Mouse (Mus musculus) forebrain, embryonic 13.5 days (tissue): ENCODE results near the gene Ptprt. TPM values are rescaled to one million over a fixed set of nuclear protein-coding genes. Genes with fewer than 3 reads are reported as not detected.
A peak's percentile ranks its signal among the peaks of the same experiment; 100 is the strongest.

Experiments used
- ATAC-seq: fragments of 200-750 bp; cut with Nextera tagmentation; 2 replicates; pipeline ENCODE4 v1.8.0; 2017
- H3K27ac ChIP-seq: fragments of 300-500 bp; sonication (generic); 2 replicates; pipeline ENCODE4 v1.5.1; 2015; ENCODE audit warnings: inconsistent platforms, mild to moderate bottlenecking, moderate library complexity
- H3K27me3 ChIP-seq: fragments of 300-500 bp; sonication (generic); 2 replicates; pipeline ENCODE4 v1.6.1; 2015; ENCODE audit warnings: mild to moderate bottlenecking, inconsistent platforms
- H3K36me3 ChIP-seq: fragments of 300-500 bp; sonication (generic); 2 replicates; pipeline ENCODE4 v1.6.1; 2015; ENCODE audit warnings: mild to moderate bottlenecking, inconsistent platforms; ENCODE audit not compliant: poor library complexity, severe bottlenecking
- H3K4me1 ChIP-seq: fragments of 300-500 bp; sonication (generic); 2 replicates; pipeline ENCODE4 v1.6.1; 2015; ENCODE audit warnings: inconsistent platforms
- H3K4me2 ChIP-seq: fragments of 300-500 bp; sonication (generic); 2 replicates; pipeline ENCODE4 v1.6.1; 2015; ENCODE audit warnings: inconsistent platforms, mild to moderate bottlenecking, moderate library complexity
- H3K4me3 ChIP-seq: fragments of 300-500 bp; sonication (generic); 2 replicates; pipeline ENCODE4 v1.5.1; 2015; ENCODE audit warnings: mild to moderate bottlenecking, inconsistent platforms
- H3K9ac ChIP-seq: fragments of 300-500 bp; sonication (generic); 2 replicates; pipeline ENCODE4 v1.6.1; 2015; ENCODE audit warnings: mild to moderate bottlenecking, inconsistent platforms
- H3K9me3 ChIP-seq: fragments of 300-500 bp; sonication (generic); replicated peaks from 2 replicates; pipeline ENCODE4 v1.6.1; 2016; ENCODE audit warnings: inconsistent platforms
- WGBS: fragments of 180-500 bp; shearing (Covaris S2); methylation state at CpG from one replicate; pipeline ENCODE4 v1.1.7; 2015; 5-methylcytosine and 5-hydroxymethylcytosine counted together
- polyA plus RNA-seq: library from polyadenylated mRNA; unstranded; fragments of >200 nt; fragmentation: Nextera tagmentation; extraction: Ambion mirVana; gene quantifications from 2 replicates; pipeline ENCODE4 v1.2.1, GENCODE M21; 2015

Gene Ptprt
- polyA plus RNA-seq = 1.7 and 2.1 TPM in 2 replicates

GRCm38 (mm10) chr2:162660941-162661386 is at the start of gene Ptprt:
Ptprt (minus strand) TSS chr2:162661147.
- Histone ChIP-seq H3K27me3 (peaks cover 71% of the 10 kb centered on the region), H3K36me3 (no peaks in the 10 kb centered on the region), H3K9me3 (no peaks in the 10 kb centered on the region), H3K4me1 (peaks cover 21% of the 10 kb centered on the region), H3K27ac (no peak within 1 kb of the TSS), H3K9ac (peak within 1 kb of the TSS; percentile 72), H3K4me2 (peak within 1 kb of the TSS; percentile 95), H3K4me3 (peak within 1 kb of the TSS; percentile 58)
- under 1% methylated on average over 35 of the region's 73 CpGs for WGBS
- peak; percentile 66 for ATAC-seq

GRCm38 (mm10) chr2:162710443-162710842 is 49.5 kb upstream of the Ptprt start:
- Histone ChIP-seq H3K27ac (no peak overlapping the region), H3K4me3 (no peak overlapping the region), H3K9me3 (no peaks in the 10 kb centered on the region), H3K36me3 (no peaks in the 10 kb centered on the region), H3K27me3 (no peaks in the 10 kb centered on the region), H3K9ac (no peak overlapping the region), H3K4me2 (no peak overlapping the region), H3K4me1 (no peaks in the 10 kb centered on the region)
- whole genome bisulfite sequencing = 88% methylated on average over 2 of the region's 2 CpGs
- no peak for ATAC-seq

- Histone ChIP-seq H3K4me2 (no peak overlapping the region), H3K4me3 (no peak overlapping the region), H3K4me1 (no peaks in the 10 kb centered on the region), H3K9ac (no peak overlapping the region), H3K27me3 (no peaks in the 10 kb centered on the region), H3K36me3 (no peaks in the 10 kb centered on the region), H3K27ac (no peak overlapping the region), H3K9me3 (no peaks in the 10 kb centered on the region)
- ATAC-seq = no peak
- WGBS = 81% methylated on average over 3 of the region's 3 CpGs
Observed at GRCm38 (mm10) chr2:162699691-162700090, 38.7 kb upstream of the Ptprt start.

GRCm38 (mm10) chr2:162699036-162699435 is 38.1 kb upstream of the Ptprt start:
- ATAC-seq = no peak
- H3K27me3 ChIP-seq = no peaks in the 10 kb centered on the region

GRCm38 (mm10) chr2:162698068-162698467 is 37.1 kb upstream of the Ptprt start:
- H3K4me2 ChIP-seq = no peak overlapping the region
- WGBS = 65% methylated on average over 8 of the region's 8 CpGs
- H3K4me1 ChIP-seq = no peaks in the 10 kb centered on the region
- ATAC-seq = no peak
- no peak overlapping the region for H3K9ac ChIP-seq
- H3K27me3 ChIP-seq = 0 out of 2 replicates have a peak, but pooled peaks cover 5% of the 10 kb centered on the region
- H3K9me3 ChIP-seq = no peaks in the 10 kb centered on the region
- H3K36me3 ChIP-seq = no peaks in the 10 kb centered on the region
- no peak overlapping the region for H3K4me3 ChIP-seq
- no peak overlapping the region for H3K27ac ChIP-seq

More at GRCm38 (mm10) chr2:162699036-162699435, 38.1 kb upstream of the Ptprt start:
- no peak overlapping the region for H3K4me3 ChIP-seq
- H3K4me2 ChIP-seq = no peak overlapping the region
- H3K36me3 ChIP-seq = no peaks in the 10 kb centered on the region
- no peak overlapping the region for H3K27ac ChIP-seq
- H3K4me1 ChIP-seq = no peaks in the 10 kb centered on the region
- no peaks in the 10 kb centered on the region for H3K9me3 ChIP-seq
- H3K9ac ChIP-seq = no peak overlapping the region

- no peaks in the 10 kb centered on the region for H3K4me1 ChIP-seq
- no peak overlapping the region for H3K4me3 ChIP-seq
- H3K9ac ChIP-seq = no peak overlapping the region
- H3K27ac ChIP-seq = no peak overlapping the region
- H3K9me3 ChIP-seq = no peaks in the 10 kb centered on the region
- WGBS = 65% methylated on average over 10 of the region's 10 CpGs
- no peak for ATAC-seq
- no peak overlapping the region for H3K4me2 ChIP-seq
- H3K27me3 ChIP-seq = 0 out of 2 replicates have a peak, but pooled peaks cover 5% of the 10 kb centered on the region
- H3K36me3 ChIP-seq = no peaks in the 10 kb centered on the region
Observed at GRCm38 (mm10) chr2:162697151-162697550, 36.2 kb upstream of the Ptprt start.

- H3K4me2 ChIP-seq = no peak overlapping the region
- H3K27me3 ChIP-seq = 0 out of 2 replicates have a peak, but pooled peaks cover 5% of the 10 kb centered on the region
- no peak overlapping the region for H3K9ac ChIP-seq
- no peak overlapping the region for H3K4me3 ChIP-seq
- no peak for ATAC-seq
- H3K36me3 ChIP-seq = no peaks in the 10 kb centered on the region
- H3K9me3 ChIP-seq = no peaks in the 10 kb centered on the region
- H3K27ac ChIP-seq = no peak overlapping the region
- WGBS = 93% methylated on average over 11 of the region's 12 CpGs
- H3K4me1 ChIP-seq = no peaks in the 10 kb centered on the region
Observed at GRCm38 (mm10) chr2:162692143-162692542, 31.2 kb upstream of the Ptprt start.

- H3K4me1 ChIP-seq = no peaks in the 10 kb centered on the region
- H3K9me3 ChIP-seq = no peaks in the 10 kb centered on the region
- no peak overlapping the region for H3K4me2 ChIP-seq
- WGBS = 14% methylated on average over 6 of the region's 6 CpGs
- H3K9ac ChIP-seq = no peak overlapping the region
- H3K27me3 ChIP-seq = no peaks in the 10 kb centered on the region
- H3K36me3 ChIP-seq = no peaks in the 10 kb centered on the region
- no peak overlapping the region for H3K27ac ChIP-seq
- ATAC-seq = no peak
- no peak overlapping the region for H3K4me3 ChIP-seq
Observed at GRCm38 (mm10) chr2:162682674-162683073, 21.7 kb upstream of the Ptprt start.

- no peak for ATAC-seq
- Histone ChIP-seq H3K36me3 (no peaks in the 10 kb centered on the region), H3K9ac (no peak overlapping the region), H3K4me1 (peaks cover 21% of the 10 kb centered on the region), H3K9me3 (no peaks in the 10 kb centered on the region), H3K27ac (no peak overlapping the region), H3K4me2 (peak overlapping the region; percentile 95; the same call in 1 of the 2 replicates), H3K27me3 (peaks cover 59% of the 10 kb centered on the region), H3K4me3 (no peak overlapping the region)
- WGBS = 14% methylated on average over 1 of the region's 1 CpGs
Observed at GRCm38 (mm10) chr2:162662431-162662970, 1.6 kb upstream of the Ptprt start.

GRCm38 (mm10) chr2:162661733-162662132 is 786 bp upstream of the Ptprt start:
- Histone ChIP-seq H3K9me3 (no peaks in the 10 kb centered on the region), H3K9ac (no peak overlapping the region), H3K36me3 (no peaks in the 10 kb centered on the region), H3K4me1 (peaks cover 21% of the 10 kb centered on the region), H3K27me3 (peaks cover 67% of the 10 kb centered on the region), H3K4me3 (peak overlapping the region; percentile 58), H3K27ac (no peak overlapping the region), H3K4me2 (peak overlapping the region; percentile 95)
- WGBS = 10% methylated on average over 4 of the region's 4 CpGs
- ATAC-seq = no peak

- Histone ChIP-seq H3K9me3 (no peaks in the 10 kb centered on the region), H3K9ac (peak overlapping the region; percentile 72), H3K27ac (no peak overlapping the region), H3K36me3 (no peaks in the 10 kb centered on the region), H3K4me2 (peak overlapping the region; percentile 95), H3K27me3 (peaks cover 74% of the 10 kb centered on the region), H3K4me1 (peaks cover 21% of the 10 kb centered on the region), H3K4me3 (peak overlapping the region; percentile 58)
- ATAC-seq = peak; percentile 54
- WGBS = 1% methylated on average over 48 of the region's 57 CpGs
Observed at GRCm38 (mm10) chr2:162660231-162660940, 561 bp downstream of the Ptprt start.

GRCm38 (mm10) chr2:162658997-162659396 is 1.9 kb downstream of the Ptprt start:
- Histone ChIP-seq H3K36me3 (no peaks in the 10 kb centered on the region), H3K27ac (no peak overlapping the region), H3K4me2 (peak overlapping the region; percentile 95), H3K9ac (0 out of 2 replicates have a peak overlapping the region, but pooled peaks have one; percentile 27), H3K27me3 (peaks cover 78% of the 10 kb centered on the region), H3K9me3 (no peaks in the 10 kb centered on the region), H3K4me1 (peaks cover 21% of the 10 kb centered on the region), H3K4me3 (peak overlapping the region; percentile 58)
- ATAC-seq = peak; percentile 2; the same call in 1 of the 2 replicates
- WGBS = 0% methylated on average over 18 of the region's 18 CpGs
